Comparison of ENCODE assay signal across 8 mouse cellular contexts in the genomic region with DNA sequence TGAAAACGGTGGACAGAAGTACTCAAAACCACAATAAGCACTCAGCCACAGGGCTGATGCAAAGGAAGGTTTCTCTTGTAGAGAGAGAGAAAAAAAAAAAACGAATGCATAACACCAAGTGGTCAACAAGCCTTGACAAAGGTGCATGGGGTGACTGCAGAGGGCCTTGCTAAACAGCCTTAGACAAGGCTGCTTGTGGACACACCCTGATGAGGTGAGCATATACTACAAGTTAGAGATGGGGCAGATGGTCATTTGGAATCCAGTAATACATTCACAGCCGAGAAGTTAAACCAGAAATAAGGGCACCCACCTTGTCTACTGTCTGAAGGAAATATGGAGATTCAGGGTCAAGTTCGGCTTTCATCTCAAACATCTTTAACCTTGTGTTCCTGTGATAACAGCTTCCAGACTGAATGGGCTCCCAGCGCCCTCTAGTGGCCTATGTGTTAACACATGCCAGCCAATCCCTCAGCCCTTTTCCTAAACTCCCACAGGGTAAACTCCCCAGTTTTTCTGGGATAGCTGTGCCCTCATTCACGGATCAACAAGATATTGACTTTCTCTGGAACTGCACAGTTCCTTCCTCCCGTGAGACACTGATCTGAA.
DNase-seq lines count a peak whose midpoint lies in the region; ATAC-seq lines count a peak whose summit lies in the region.

No protein-coding gene starts in this region.

- H3K9ac ChIP-seq in liver, embryonic 11.5 days (ENCODE audit: low read depth, low read length): no peak overlapping the region
- H3K9ac ChIP-seq in neural tube, embryonic 14.5 days (replicated peaks; ENCODE audit: low read depth, low read length): no peak overlapping the region

- H3K9me3 ChIP-seq in heart, embryonic 10.5 days: no peaks in the 10 kb centered on the region
- no peaks in the 10 kb centered on the region for H3K9me3 ChIP-seq in liver, embryonic 11.5 days (ENCODE audit: control insufficient read depth, low read length)
- H3K9me3 ChIP-seq in neural tube, embryonic 14.5 days (ENCODE audit: control insufficient read depth, low read length): no peaks in the 10 kb centered on the region

- no peak overlapping the region for H3K4me3 ChIP-seq in heart, embryonic 10.5 days
- no peak overlapping the region for H3K4me3 ChIP-seq in liver, embryonic 11.5 days (ENCODE audit: low read depth, low read length)
- no peak overlapping the region for H3K4me3 ChIP-seq in neural tube, embryonic 14.5 days (ENCODE audit: low read depth, low read length)

- whole genome bisulfite sequencing in heart, embryonic 10.5 days: 22% methylated on average over 7 of the region's 7 CpGs
- 13% methylated on average over 7 of the region's 7 CpGs for WGBS in liver, embryonic 11.5 days
- WGBS in neural tube, embryonic 14.5 days: 25% methylated on average over 7 of the region's 7 CpGs

- no peaks in the 10 kb centered on the region for H3K36me3 ChIP-seq in heart, embryonic 10.5 days
- no peaks in the 10 kb centered on the region for H3K36me3 ChIP-seq in liver, embryonic 11.5 days (ENCODE audit: control insufficient read depth, insufficient read depth, low read length)
- H3K36me3 ChIP-seq in neural tube, embryonic 14.5 days (ENCODE audit: control insufficient read depth, insufficient read depth, low read length): no peaks in the 10 kb centered on the region

- no peaks in the 10 kb centered on the region for H3K4me1 ChIP-seq in heart, embryonic 10.5 days
- no peaks in the 10 kb centered on the region for H3K4me1 ChIP-seq in liver, embryonic 11.5 days (replicated peaks; ENCODE audit: control insufficient read depth, insufficient read depth, low read length)
- H3K4me1 ChIP-seq in neural tube, embryonic 14.5 days (ENCODE audit: control insufficient read depth, insufficient read depth, low read length): no peaks in the 10 kb centered on the region

- ATAC-seq in liver, embryonic 11.5 days (replicated peaks; ENCODE audit: low FRiP score): peak; percentile 53; the same call in 1 of the 2 replicates
- peak; percentile 63; the same call in 1 of the 2 replicates for ATAC-seq in neural tube, embryonic 14.5 days (ENCODE audit: low read depth)

- DNase-seq in CD4-positive, CD25-positive, alpha-beta regulatory T cell, adult 2 months (ENCODE audit: low read depth, low spot score): peak; percentile 77
- DNase-seq in adrenal gland, postnatal 10 days: peak; percentile 84
- DNase-seq in embryo, embryonic 11.5 days (ENCODE audit: low read depth, low spot score): peak; percentile 46
- DNase-seq in heart, embryonic 10.5 days (ENCODE audit: low spot score): peak; percentile 81
- DNase-seq in kidney, postnatal 10 days: peak; percentile 84
- DNase-seq in liver, embryonic 11.5 days (ENCODE audit: low spot score): peak; percentile 71
- DNase-seq in thymus, adult 18-20 months: peak; percentile 13 to 18

- H3K27ac ChIP-seq in heart, embryonic 10.5 days: no peak overlapping the region
- no peak overlapping the region for H3K27ac ChIP-seq in liver, embryonic 11.5 days (ENCODE audit: low read depth, low read length)
- no peak overlapping the region for H3K27ac ChIP-seq in neural tube, embryonic 14.5 days (ENCODE audit: low read depth, low read length)

- no peak overlapping the region for H3K4me2 ChIP-seq in liver, embryonic 11.5 days
- no peak overlapping the region for H3K4me2 ChIP-seq in neural tube, embryonic 14.5 days (ENCODE audit: low read depth, low read length)

- peaks cover 10% of the 10 kb centered on the region; the same call in 1 of the 2 replicates for H3K27me3 ChIP-seq in heart, embryonic 10.5 days (ENCODE audit: insufficient read depth, poor library complexity, severe bottlenecking)
- H3K27me3 ChIP-seq in liver, embryonic 11.5 days (replicated peaks; ENCODE audit: control insufficient read depth, insufficient read depth, low read length): no peaks in the 10 kb centered on the region
- no peaks in the 10 kb centered on the region for H3K27me3 ChIP-seq in neural tube, embryonic 14.5 days (ENCODE audit: control insufficient read depth, insufficient read depth, low read length)

Comparison
In these comparisons a context has a peak if more than half of its experiments do, and no peak if none do; other contexts are left out.
1. DNase-seq: peak in every context shown above with its lines; median percentile 84 in adrenal gland, postnatal 10 days; 84 in kidney, postnatal 10 days; 81 in heart, embryonic 10.5 days; 77 in CD4-positive, CD25-positive, alpha-beta regulatory T cell, adult 2 months; 71 in liver, embryonic 11.5 days; 46 in embryo, embryonic 11.5 days; 16 in thymus, adult 18-20 months.